Mouse (Mus musculus): ENCODE measurements around the gene Vmn2r42.
"Not testable (repeated sequence)": the region's sequence is repeated elsewhere in the genome, so short reads cannot be mapped to it uniquely, and the experiment has no call there.

Vmn2r42 gene

GRCm38 (mm10) chr7:8200220-8200619, at the start of gene Vmn2r42:
Vmn2r42 (minus strand) TSS chr7:8200320.
- not testable (repeated sequence) for DNase-seq

GRCm38 (mm10) chr7:8161554-8161953, 38.6 kb downstream of the Vmn2r42 start, which contains the start of gene Vmn2r41:
Vmn2r41 (minus strand) TSS chr7:8161654.
- not testable (repeated sequence) for DNase-seq
